ENCODE assay signal across 9 mouse cellular contexts in genomic region chr15:79060887-79061565, GRCm38 (mm10). TPM values are rescaled to one million over a fixed set of nuclear protein-coding genes. Genes with fewer than 3 reads are reported as not detected.
DNase-seq lines count a peak whose midpoint lies in the region; ATAC-seq lines count a peak whose summit lies in the region.
"Had no signal": no experiment of that assay in that cellular context is flagged by ENCODE, and none has a peak within 500 bp of the region (broad histone marks: within the 10 kb centered on the region; RNA-seq: fewer than 3 reads in every experiment).

No protein-coding gene starts in this region.

- peaks cover 81% of the 10 kb centered on the region for H3K4me1 ChIP-seq in erythroblast, embryonic 14.5 days (ENCODE audit: control insufficient read depth)
- peaks cover 28% of the 10 kb centered on the region for H3K4me1 ChIP-seq in liver, embryonic 11.5 days (replicated peaks; ENCODE audit: control insufficient read depth, insufficient read depth, low read length)
- H3K4me1 ChIP-seq in hindbrain, embryonic 14.5 days (replicated peaks; ENCODE audit: control insufficient read depth, insufficient read depth, low read length), result peaks cover 9% of the 10 kb centered on the region; the same call in 1 of the 2 replicates

- no peak for DNase-seq in liver, embryonic 11.5 days (ENCODE audit: low spot score)
- no peak for DNase-seq in liver
- no peak for DNase-seq in hindbrain, embryonic 14.5 days (ENCODE audit: low spot score)
- peak; percentile 46 for DNase-seq in lung, postnatal 36 days
- no peak for DNase-seq in embryo, embryonic 11 days
- DNase-seq: thymus, postnatal 4 days had no signal

- peaks cover 55% of the 10 kb centered on the region for H3K36me3 ChIP-seq in erythroblast, embryonic 14.5 days (ENCODE audit: control insufficient read depth)
- H3K36me3 ChIP-seq in liver, embryonic 11.5 days (ENCODE audit: control insufficient read depth, insufficient read depth, low read length), result peaks cover 35% of the 10 kb centered on the region
- peaks cover 52% of the 10 kb centered on the region for H3K36me3 ChIP-seq in hindbrain, embryonic 14.5 days (replicated peaks; ENCODE audit: control insufficient read depth, insufficient read depth)

- peak overlapping the region; percentile 91; the same call in 1 of the 2 replicates for H3K9ac ChIP-seq in liver, embryonic 11.5 days (ENCODE audit: low read depth, low read length)
- H3K9ac ChIP-seq in hindbrain, embryonic 14.5 days, result no peak overlapping the region

- peaks cover 5% of the 10 kb centered on the region for H3K9me3 ChIP-seq in erythroblast, embryonic 14.5 days (ENCODE audit: control insufficient read depth, low read length)
- H3K9me3 ChIP-seq in liver, embryonic 11.5 days (ENCODE audit: control insufficient read depth, low read length), result no peaks in the 10 kb centered on the region
- H3K9me3 ChIP-seq in hindbrain, embryonic 14.5 days (ENCODE audit: control insufficient read depth, low read length), result no peaks in the 10 kb centered on the region

- WGBS in liver, embryonic 11.5 days, result 82% methylated on average over 14 of the region's 14 CpGs
- 82% methylated on average over 14 of the region's 14 CpGs for WGBS in hindbrain, embryonic 14.5 days

- ATAC-seq in erythroblast, adult 5-6 weeks (replicated peaks; ENCODE audit: low FRiP score, poor library complexity, severe bottlenecking), result no peak
- ATAC-seq in liver, embryonic 11.5 days (replicated peaks; ENCODE audit: low FRiP score), result no peak
- no peak for ATAC-seq in hindbrain, embryonic 14.5 days (ENCODE audit: low FRiP score)
- no peak for ATAC-seq in frontal cortex, adult (ENCODE audit: low TSS enrichment)

- H3K4me2 ChIP-seq in liver, embryonic 11.5 days, result peak overlapping the region; percentile 91
- peak overlapping the region; percentile 86 for H3K4me2 ChIP-seq in hindbrain, embryonic 14.5 days (replicated peaks)

- H3K27me3 ChIP-seq in erythroblast, embryonic 14.5 days (ENCODE audit: control insufficient read depth), result no peaks in the 10 kb centered on the region
- H3K27me3 ChIP-seq in liver, embryonic 11.5 days (replicated peaks; ENCODE audit: control insufficient read depth, insufficient read depth, low read length), result no peaks in the 10 kb centered on the region
- no peaks in the 10 kb centered on the region for H3K27me3 ChIP-seq in hindbrain, embryonic 14.5 days (ENCODE audit: control insufficient read depth, insufficient read depth, low read length)

- H3K4me3 ChIP-seq in erythroblast, embryonic 14.5 days (replicated peaks), result peak overlapping the region; percentile 79
- H3K4me3 ChIP-seq in liver, embryonic 11.5 days (ENCODE audit: low read depth, low read length), result peak overlapping the region; percentile 90; the same call in 1 of the 2 replicates
- H3K4me3 ChIP-seq in hindbrain, embryonic 14.5 days (replicated peaks; ENCODE audit: low read length), result no peak overlapping the region

- no peak overlapping the region for H3K27ac ChIP-seq in liver, embryonic 11.5 days (ENCODE audit: low read depth, low read length)
- no peak overlapping the region for H3K27ac ChIP-seq in hindbrain, embryonic 14.5 days

RNA-seq across cellular contexts. Expression of gene Ankrd54, which starts 1.7 kb away (rescaled TPM):
- polyA plus RNA-seq in erythroblast, embryonic 14.5 days (2012), result 13.6 and 25.2 TPM in 2 replicates
- total RNA-seq in erythroblast, adult 5-6 weeks (2015; ENCODE audit: low replicate concordance), result 12.3 and 20.0 TPM in 2 replicates
- total RNA-seq in erythroblast, adult 5-6 weeks (2017; ENCODE audit: low replicate concordance), result 7.5 and 11.4 TPM in 2 replicates
- polyA plus RNA-seq in liver, embryonic 11.5 days (2014; fragmentation: Nextera tagmentation; extraction: Ambion mirVana), result 57.2 and 61.5 TPM in 2 replicates
- 42.2 and 53.1 TPM in 2 replicates for polyA plus RNA-seq in hindbrain, embryonic 14.5 days (2014; fragmentation: Nextera tagmentation; extraction: Ambion mirVana)

RNA-seq across cellular contexts. Expression of gene Eif3l, which starts 14.0 kb away (rescaled TPM):
- polyA plus RNA-seq in erythroblast, embryonic 14.5 days (2012), result 1.8 and 3.6 TPM in 2 replicates
- total RNA-seq in erythroblast, adult 5-6 weeks (2015; ENCODE audit: low replicate concordance), result 29.4 and 47.6 TPM in 2 replicates
- 51.3 and 56.2 TPM in 2 replicates for total RNA-seq in erythroblast, adult 5-6 weeks (2017; ENCODE audit: low replicate concordance)
- polyA plus RNA-seq in liver, embryonic 11.5 days (2014; fragmentation: Nextera tagmentation; extraction: Ambion mirVana), result 257 and 291 TPM in 2 replicates
- 170 and 177 TPM in 2 replicates for polyA plus RNA-seq in hindbrain, embryonic 14.5 days (2014; fragmentation: Nextera tagmentation; extraction: Ambion mirVana)

RNA-seq across cellular contexts. Expression of gene Galr3, which starts 19.3 kb away (rescaled TPM):
- polyA plus RNA-seq in erythroblast, embryonic 14.5 days (2012), result 0.06 TPM in 1 of 2 replicates, not detected in the other
- total RNA-seq in erythroblast, adult 5-6 weeks (2015; ENCODE audit: low replicate concordance), result not detected in 2 replicates
- not detected in 2 replicates for total RNA-seq in erythroblast, adult 5-6 weeks (2017; ENCODE audit: low replicate concordance)
- polyA plus RNA-seq in liver, embryonic 11.5 days (2014; fragmentation: Nextera tagmentation; extraction: Ambion mirVana), result 0.22 and 0.34 TPM in 2 replicates
- polyA plus RNA-seq in hindbrain, embryonic 14.5 days (2014; fragmentation: Nextera tagmentation; extraction: Ambion mirVana), result not detected in 2 replicates

RNA-seq across cellular contexts. Expression of gene H1f0, which starts 32.8 kb away (rescaled TPM):
- 15.5 and 19.5 TPM in 2 replicates for polyA plus RNA-seq in erythroblast, embryonic 14.5 days (2012)
- 6.5 and 8.6 TPM in 2 replicates for total RNA-seq in erythroblast, adult 5-6 weeks (2015; ENCODE audit: low replicate concordance)
- 8.2 and 20.5 TPM in 2 replicates for total RNA-seq in erythroblast, adult 5-6 weeks (2017; ENCODE audit: low replicate concordance)
- 124 and 138 TPM in 2 replicates for polyA plus RNA-seq in liver, embryonic 11.5 days (2014; fragmentation: Nextera tagmentation; extraction: Ambion mirVana)
- polyA plus RNA-seq in hindbrain, embryonic 14.5 days (2014; fragmentation: Nextera tagmentation; extraction: Ambion mirVana), result 74.8 and 75.7 TPM in 2 replicates

RNA-seq across cellular contexts. Expression of gene Micall1, which starts 47.7 kb away (rescaled TPM):
- 0.05 and 0.09 TPM in 2 replicates for polyA plus RNA-seq in erythroblast, embryonic 14.5 days (2012)
- 0.77 and 1.9 TPM in 2 replicates for total RNA-seq in erythroblast, adult 5-6 weeks (2015; ENCODE audit: low replicate concordance)
- 0.68 and 0.98 TPM in 2 replicates for total RNA-seq in erythroblast, adult 5-6 weeks (2017; ENCODE audit: low replicate concordance)
- 4.1 and 5.7 TPM in 2 replicates for polyA plus RNA-seq in liver, embryonic 11.5 days (2014; fragmentation: Nextera tagmentation; extraction: Ambion mirVana)
- 12.9 and 14.3 TPM in 2 replicates for polyA plus RNA-seq in hindbrain, embryonic 14.5 days (2014; fragmentation: Nextera tagmentation; extraction: Ambion mirVana)

Comparison
In these comparisons a context has a peak if more than half of its experiments do, and no peak if none do; other contexts are left out.
1. RNA of gene Eif3l, which starts 14.0 kb away (polyA plus RNA-seq): 257 to 291 TPM in liver, embryonic 11.5 days and 170 to 177 TPM in hindbrain, embryonic 14.5 days; 1.8 to 3.6 TPM in erythroblast, embryonic 14.5 days; every median in the first group is over 10 times any median in the second.